Mouse (Mus musculus) MEL (cell line): Measurements from ENCODE around the gene Wdfy3. TPM values are rescaled to one million over a fixed set of nuclear protein-coding genes. Genes with fewer than 3 reads are reported as not detected.

Experiments used
- DNase-seq: peaks from one replicate; pipeline ENCODE4 v3.0.0; 2011; ENCODE audit warnings: low read depth, low spot score
- H3K27ac ChIP-seq: 2 replicates; pipeline ENCODE4 v1.5.1; 2012; ENCODE audit warnings: low read depth, mild to moderate bottlenecking, control low read depth, low read length, moderate library complexity; ENCODE audit not compliant: control insufficient read depth
- H3K27me3 ChIP-seq, 2 experiments: fragments of 150-350 bp in 1 of 2; sonication (generic) in 1 of 2; 2 replicates each; pipeline ENCODE4 v1.6.1; 2012; ENCODE audit warnings: low read length in 2 of 2, mild to moderate bottlenecking in 2 of 2, improper control_type of control experiment in 1 of 2, moderate library complexity in 1 of 2; ENCODE audit not compliant: insufficient read depth in 2 of 2, control insufficient read depth in 1 of 2
- H3K36me3 ChIP-seq, 2 experiments: 2 replicates each; pipeline ENCODE4 v1.6.1; 2012 to 2014; ENCODE audit warnings: low read length in 2 of 2, improper control_type of control experiment in 1 of 2, inconsistent platforms in 1 of 2, mild to moderate bottlenecking in 1 of 2; ENCODE audit not compliant: insufficient read depth in 2 of 2, control insufficient read depth in 1 of 2
- H3K4me1 ChIP-seq, 2 experiments: fragments of 150-350 bp in 1 of 2; sonication (generic) in 1 of 2; 2 replicates each; pipeline ENCODE4 v1.6.1; 2012; ENCODE audit warnings: low read length in 2 of 2, improper control_type of control experiment in 1 of 2, mild to moderate bottlenecking in 1 of 2; ENCODE audit not compliant: insufficient read depth in 2 of 2, control insufficient read depth in 1 of 2
- H3K4me3 ChIP-seq, 2 experiments: fragments of 150-350 bp in 1 of 2; sonication (generic) in 1 of 2; 2 replicates each; pipeline ENCODE4 v1.5.1; 2012; ENCODE audit warnings: low read depth in 2 of 2, low read length in 2 of 2, mild to moderate bottlenecking in 2 of 2, moderate library complexity in 2 of 2, control low read depth in 1 of 2, improper control_type of control experiment in 1 of 2; ENCODE audit not compliant: control insufficient read depth in 1 of 2, insufficient read depth in 1 of 2
- H3K79me2 ChIP-seq: 2 replicates; pipeline ENCODE4 v1.6.1; 2012; ENCODE audit warnings: mild to moderate bottlenecking, low read length, moderate library complexity; ENCODE audit not compliant: control insufficient read depth, poor library complexity, insufficient read depth
- H3K9ac ChIP-seq: 2 replicates; pipeline ENCODE4 v1.6.1; 2012; ENCODE audit warnings: low read depth, mild to moderate bottlenecking, control low read depth, low read length, moderate library complexity; ENCODE audit not compliant: control insufficient read depth, poor library complexity, severe bottlenecking
- H3K9me3 ChIP-seq: fragments of 150-350 bp; sonication (generic); replicated peaks from 2 replicates; pipeline ENCODE4 v1.6.1; 2012; ENCODE audit warnings: mild to moderate bottlenecking, low read length, improper control_type of control experiment, moderate library complexity; ENCODE audit not compliant: insufficient read depth
- BHLHE40 ChIP-seq: IDR thresholded peaks from 2 replicates; pipeline ENCODE4 v1.6.1; 2012; ENCODE audit warnings: low read depth, mild to moderate bottlenecking, inconsistent platforms, low read length, improper control_type of control experiment, borderline replicate concordance
- CHD1 ChIP-seq: IDR thresholded peaks from 2 replicates; pipeline ENCODE4 v1.6.1; 2012; ENCODE audit warnings: low read depth, mild to moderate bottlenecking, inconsistent platforms, low read length, improper control_type of control experiment
- CHD2 ChIP-seq: IDR thresholded peaks from 2 replicates; pipeline ENCODE4 v1.6.1; 2011; ENCODE audit warnings: low read length, improper control_type of control experiment
- CTCF ChIP-seq, 3 experiments: IDR thresholded peaks in 2 of 3; conservative IDR thresholded peaks in 1 of 3; 2 replicates each; pipeline ENCODE4 v1.5.1; 2011 to 2012; ENCODE audit warnings: low read length in 3 of 3, low read depth in 2 of 3, mild to moderate bottlenecking in 2 of 3, improper control_type of control experiment in 1 of 3, inconsistent platforms in 1 of 3, mixed read lengths in 1 of 3, moderate library complexity in 1 of 3; ENCODE audit not compliant: control insufficient read depth in 1 of 3, insufficient read depth in 1 of 3, poor library complexity in 1 of 3, severe bottlenecking in 1 of 3
- E2F4 ChIP-seq: IDR thresholded peaks from 2 replicates; pipeline ENCODE4 v1.6.1; 2011; ENCODE audit warnings: low read depth, low read length, improper control_type of control experiment, borderline replicate concordance
- ELF1 ChIP-seq: IDR thresholded peaks from 2 replicates; pipeline ENCODE4 v1.6.1; 2014; ENCODE audit warnings: low read depth, mild to moderate bottlenecking, inconsistent platforms, low read length, improper control_type of control experiment, moderate library complexity
- EP300 ChIP-seq, 2 experiments: IDR thresholded peaks; 2 replicates each; pipeline ENCODE4 v1.6.1; 2011; ENCODE audit warnings: improper control_type of control experiment in 2 of 2, low read length in 2 of 2, low read depth in 1 of 2, mild to moderate bottlenecking in 1 of 2
- ETS1 ChIP-seq: IDR thresholded peaks from 2 replicates; pipeline ENCODE4 v1.6.1; 2012; ENCODE audit warnings: low read depth, mild to moderate bottlenecking, inconsistent platforms, low read length, improper control_type of control experiment, moderate library complexity
- GABPA ChIP-seq: IDR thresholded peaks from 2 replicates; pipeline ENCODE4 v1.6.1; 2012; ENCODE audit warnings: low read depth, mild to moderate bottlenecking, inconsistent platforms, low read length, improper control_type of control experiment, moderate library complexity
- GATA1 ChIP-seq: IDR thresholded peaks from 2 replicates; pipeline ENCODE4 v1.6.1; 2011; ENCODE audit warnings: low read depth, low read length, improper control_type of control experiment
- HCFC1 ChIP-seq: IDR thresholded peaks from 2 replicates; pipeline ENCODE4 v1.6.1; 2012; ENCODE audit warnings: low read depth, mild to moderate bottlenecking, inconsistent platforms, low read length, improper control_type of control experiment, moderate library complexity
- JUND ChIP-seq: IDR thresholded peaks from 2 replicates; pipeline ENCODE4 v1.6.1; 2011; ENCODE audit warnings: low read depth, mild to moderate bottlenecking, improper control_type of control experiment, low read length
- KAT2A ChIP-seq: conservative IDR thresholded peaks from 2 replicates; pipeline ENCODE4 v1.6.1; 2012; ENCODE audit warnings: low read depth, low read length, improper control_type of control experiment, inconsistent platforms
- MAFK ChIP-seq: IDR thresholded peaks from 2 replicates; pipeline ENCODE4 v1.6.1; 2011; ENCODE audit warnings: low read depth, mild to moderate bottlenecking, low read length, improper control_type of control experiment, borderline replicate concordance
- MAZ ChIP-seq: IDR thresholded peaks from 2 replicates; pipeline ENCODE4 v1.6.1; 2012; ENCODE audit warnings: low read depth, mild to moderate bottlenecking, inconsistent platforms, low read length, improper control_type of control experiment
- MEF2A ChIP-seq: IDR thresholded peaks from 2 replicates; pipeline ENCODE4 v1.6.1; 2014; ENCODE audit warnings: low read depth, mild to moderate bottlenecking, inconsistent platforms, low read length, improper control_type of control experiment; ENCODE audit not compliant: poor library complexity, insufficient replicate concordance, severe bottlenecking; ENCODE audit errors: extremely low read depth
- MXI1 ChIP-seq: IDR thresholded peaks from 2 replicates; pipeline ENCODE4 v1.6.1; 2011; ENCODE audit warnings: mild to moderate bottlenecking, low read depth, low read length, improper control_type of control experiment
- MYB ChIP-seq: IDR thresholded peaks from 2 replicates; pipeline ENCODE4 v1.6.1; 2011; ENCODE audit warnings: mild to moderate bottlenecking, low read depth, low read length, improper control_type of control experiment
- MYC ChIP-seq: IDR thresholded peaks from 2 replicates; pipeline ENCODE4 v1.6.1; 2011; ENCODE audit warnings: low read depth, mild to moderate bottlenecking, low read length, improper control_type of control experiment, moderate library complexity
- NELFE ChIP-seq: IDR thresholded peaks from 2 replicates; pipeline ENCODE4 v1.6.1; 2011; ENCODE audit warnings: low read depth, low read length, improper control_type of control experiment
- NRF1 ChIP-seq: IDR thresholded peaks from 2 replicates; pipeline ENCODE4 v1.6.1; 2014; ENCODE audit warnings: low read depth, mild to moderate bottlenecking, inconsistent platforms, low read length, improper control_type of control experiment, moderate library complexity; ENCODE audit not compliant: poor library complexity, insufficient read depth, severe bottlenecking
- POLR2A ChIP-seq, 2 experiments: IDR thresholded peaks; 2 replicates each; pipeline ENCODE4 v1.6.1; 2011 to 2012; ENCODE audit warnings: low read length in 2 of 2, mild to moderate bottlenecking in 2 of 2, control low read depth in 1 of 2, improper control_type of control experiment in 1 of 2, low read depth in 1 of 2, moderate library complexity in 1 of 2; ENCODE audit not compliant: control insufficient read depth in 1 of 2, insufficient read depth in 1 of 2, poor library complexity in 1 of 2
- POLR2AphosphoS2 ChIP-seq: IDR thresholded peaks from 2 replicates; pipeline ENCODE4 v1.6.1; 2011; ENCODE audit warnings: low read length, improper control_type of control experiment
- POLR2AphosphoS5 ChIP-seq: IDR thresholded peaks from 2 replicates; pipeline ENCODE4 v1.6.1; 2012; ENCODE audit warnings: low read depth, borderline replicate concordance, mild to moderate bottlenecking, inconsistent platforms, low read length, moderate library complexity, mixed read lengths
- RAD21 ChIP-seq: IDR thresholded peaks from 2 replicates; pipeline ENCODE4 v1.6.1; 2011; ENCODE audit warnings: mild to moderate bottlenecking, low read depth, low read length, improper control_type of control experiment
- RCOR1 ChIP-seq: IDR thresholded peaks from 2 replicates; pipeline ENCODE4 v1.6.1; 2012; ENCODE audit warnings: low read depth, mild to moderate bottlenecking, inconsistent platforms, low read length, improper control_type of control experiment
- SIN3A ChIP-seq: IDR thresholded peaks from 2 replicates; pipeline ENCODE4 v1.6.1; 2012; ENCODE audit warnings: low read length, improper control_type of control experiment, inconsistent platforms
- TAL1 ChIP-seq: IDR thresholded peaks from 2 replicates; pipeline ENCODE4 v1.6.1; 2012; ENCODE audit warnings: mild to moderate bottlenecking, inconsistent platforms, low read length, moderate library complexity, mixed read lengths
- TBP ChIP-seq: IDR thresholded peaks from 2 replicates; pipeline ENCODE4 v1.8.0; 2011; ENCODE audit warnings: low read depth, low read length, improper control_type of control experiment
- TCF12 ChIP-seq: IDR thresholded peaks from 2 replicates; pipeline ENCODE4 v1.6.1; 2014; ENCODE audit warnings: low read depth, mild to moderate bottlenecking, inconsistent platforms, low read length, improper control_type of control experiment, moderate library complexity
- UBTF ChIP-seq: IDR thresholded peaks from 2 replicates; pipeline ENCODE4 v1.6.1; 2012; ENCODE audit warnings: low read depth, mild to moderate bottlenecking, inconsistent platforms, low read length, improper control_type of control experiment, moderate library complexity, borderline replicate concordance; ENCODE audit not compliant: insufficient read depth
- USF1 ChIP-seq: IDR thresholded peaks from 2 replicates; pipeline ENCODE4 v1.6.1; 2014; ENCODE audit warnings: low read depth, mild to moderate bottlenecking, inconsistent platforms, low read length, improper control_type of control experiment, moderate library complexity
- USF2 ChIP-seq, 2 experiments: IDR thresholded peaks; 2 replicates each; pipeline ENCODE4 v1.6.1; 2011 to 2012; ENCODE audit warnings: improper control_type of control experiment in 2 of 2, low read length in 2 of 2, borderline replicate concordance in 1 of 2, inconsistent platforms in 1 of 2, low read depth in 1 of 2, mild to moderate bottlenecking in 1 of 2; ENCODE audit not compliant: insufficient read depth in 1 of 2
- ZC3H11A ChIP-seq: IDR thresholded peaks from 2 replicates; pipeline ENCODE4 v1.6.1; 2012; ENCODE audit warnings: low read depth, mild to moderate bottlenecking, inconsistent platforms, low read length, improper control_type of control experiment
- ZKSCAN1 ChIP-seq: IDR thresholded peaks from 2 replicates; pipeline ENCODE4 v1.6.1; 2012; ENCODE audit warnings: low read depth, mild to moderate bottlenecking, inconsistent platforms, low read length, improper control_type of control experiment, moderate library complexity
- ZMIZ1 ChIP-seq: IDR thresholded peaks from 2 replicates; pipeline ENCODE4 v1.6.1; 2012; ENCODE audit warnings: low read depth, mild to moderate bottlenecking, inconsistent platforms, low read length, improper control_type of control experiment, moderate library complexity
- ZNF384 ChIP-seq: IDR thresholded peaks from 2 replicates; pipeline ENCODE4 v1.6.1; 2012; ENCODE audit warnings: low read depth, mild to moderate bottlenecking, inconsistent platforms, low read length, improper control_type of control experiment
- polyA plus RNA-seq, 2 experiments: library from polyadenylated mRNA; stranded (reverse) in 1 of 2; unstranded in 1 of 2; fragments of >175 nt in 1 of 2; fragments of >200 nt in 1 of 2; gene quantifications; 2 replicates each; pipeline versions ENCODE4 v1.2.1 to v1.2.4; 2012; ENCODE audit warnings: low replicate concordance in 2 of 2, low read depth in 1 of 2; ENCODE audit not compliant: insufficient read length in 2 of 2, insufficient read depth in 1 of 2, missing spikeins in 1 of 2
- total RNA-seq: library from RNA; depleted of rRNA; stranded (reverse); fragments of 300-350 nt; gene quantifications from 2 replicates; pipeline ENCODE4 v1.2.3, GENCODE M21; 2012

Gene Wdfy3
- total and polyA plus RNA-seq, 3 experiments, result 10.0 to 21.3 (median 11.9) TPM

- H3K79me2 ChIP-seq, result no peaks in the 10 kb centered on the region
- H3K9ac ChIP-seq, result no peak overlapping the region
- H3K4me1 ChIP-seq, result peaks cover 2 to 13% of the 10 kb centered on the region in 2 experiments
- H3K4me3 ChIP-seq, result peak overlapping the region in 1 of 2 experiments; percentile 17; a peak in 1 of 4 replicates
- peak; percentile 80 for DNase-seq
- no peaks in the 10 kb centered on the region for H3K9me3 ChIP-seq
- peak overlapping the region; percentile 26 for H3K27ac ChIP-seq
- H3K27me3 ChIP-seq, result no peaks in the 10 kb centered on the region
- peaks cover 0 to 10% of the 10 kb centered on the region in 2 experiments; a peak in 3 of 4 replicates for H3K36me3 ChIP-seq
- TF ChIP-seq BHLHE40 (peak; percentile 99), TBP (0 out of 2 replicates have a peak, but pooled peaks have one; percentile 20), RCOR1 (peak; percentile 96), POLR2A (IDR thresholded peaks at IDR 0.05; ENCODE audit: control insufficient read depth in 1 of 2, insufficient read depth in 1 of 2, low read depth in 1 of 2, low read length in 2 of 2, poor library complexity in 1 of 2) (no peak), RAD21 (no peak), MAZ (no peak), EP300 (IDR thresholded peaks at IDR 0.05; ENCODE audit: low read depth in 1 of 2, low read length in 2 of 2) (peak; percentile 96), MYC (peak; percentile 42; the same call in 1 of the 2 replicates), MXI1 (peak; percentile 71; the same call in 1 of the 2 replicates), HCFC1 (no peak; the same call in 1 of the 2 replicates), MAFK (peak; percentile 62), ZMIZ1 (peak; percentile 55; the same call in 1 of the 2 replicates), NELFE (no peak), ZNF384 (no peak; the same call in 1 of the 2 replicates), TCF12 (peak; percentile 99), ZC3H11A (no peak), NRF1 (no peak), JUND (no peak), POLR2AphosphoS5 (no peak), ETS1 (peak; percentile 88), USF1 (no peak), UBTF (no peak), GATA1 (peak; percentile 99), KAT2A (no peak), E2F4 (no peak), TAL1 (peak; percentile 88), MYB (peak; percentile 53), POLR2AphosphoS2 (no peak), MEF2A (no peak), SIN3A (peak; percentile 81), ZKSCAN1 (no peak), ELF1 (no peak), CHD2 (peak; percentile 31; the same call in 1 of the 2 replicates), CTCF (IDR thresholded peaks at IDR 0.05 in 2 of 3, conservative IDR thresholded peaks at IDR 0.05 in 1 of 3; ENCODE audit: control insufficient read depth in 1 of 3, insufficient read depth in 1 of 3, low read depth in 2 of 3, low read length in 3 of 3, poor library complexity in 1 of 3, severe bottlenecking in 1 of 3) (no peak), GABPA (no peak), CHD1 (no peak), USF2 (IDR thresholded peaks at IDR 0.05; ENCODE audit: borderline replicate concordance in 1 of 2, insufficient read depth in 1 of 2, low read depth in 1 of 2, low read length in 2 of 2) (no peak)
These were observed 90.1 kb downstream of the Wdfy3 start for GRCm38 (mm10) chr5:101979594-101979993.
